Mouse (Mus musculus) left cerebral cortex, adult 18-20 months (tissue): ENCODE data around the gene Trim44. TPM values are rescaled to one million over a fixed set of nuclear protein-coding genes. Genes with fewer than 3 reads are reported as not detected.

Experiments
- DNase-seq, 2 experiments: peaks; one replicate each; pipeline ENCODE4 v3.0.0; 2021 to 2022; ENCODE audit warnings: low spot score in 2 of 2, mixed read lengths in 1 of 2
- total RNA-seq, 2 experiments: library from RNA; stranded (reverse); gene quantifications; 2 replicates each; pipeline ENCODE4 v1.2.3; 2021

Trim44 gene
- total RNA-seq, 2 experiments from 2014 or later, result 186 to 190 TPM

- no peak for DNase-seq
Measured at GRCm38 (mm10) chr2:102365983-102366545, 41.6 kb downstream of the Trim44 start.

GRCm38 (mm10) chr2:102364565-102365200, 42.9 kb downstream of the Trim44 start:
- DNase-seq, result no peak

- DNase-seq, result no peak
Measured at GRCm38 (mm10) chr2:102362896-102363530, 44.6 kb downstream of the Trim44 start.

GRCm38 (mm10) chr2:102362266-102362665, 45.4 kb downstream of the Trim44 start:
- DNase-seq, result no peak

- no peak for DNase-seq
Measured at GRCm38 (mm10) chr2:102356879-102357695, 50.5 kb downstream of the Trim44 start.

GRCm38 (mm10) chr2:102354076-102354475, 53.6 kb downstream of the Trim44 start:
- peak in 1 of 2 experiments; percentile 11 for DNase-seq

- DNase-seq, result no peak
Measured at GRCm38 (mm10) chr2:102341429-102341828, 66.2 kb downstream of the Trim44 start.

- DNase-seq, result no peak
Measured at GRCm38 (mm10) chr2:102336816-102337215, 70.8 kb downstream of the Trim44 start.

GRCm38 (mm10) chr2:102331932-102332331, 75.7 kb downstream of the Trim44 start:
- DNase-seq, result no peak

- no peak for DNase-seq
Measured at GRCm38 (mm10) chr2:102331092-102331491, 76.5 kb downstream of the Trim44 start.

- DNase-seq, result no peak
Measured at GRCm38 (mm10) chr2:102325921-102326320, 81.7 kb downstream of the Trim44 start.

- DNase-seq, result no peak
Measured at GRCm38 (mm10) chr2:102324336-102324735, 83.3 kb downstream of the Trim44 start.

GRCm38 (mm10) chr2:102316540-102316939, 91.1 kb downstream of the Trim44 start:
- DNase-seq, result peak; percentile 58 to 72

- DNase-seq, result no peak
Measured at GRCm38 (mm10) chr2:102315153-102315552, 92.5 kb downstream of the Trim44 start.

GRCm38 (mm10) chr2:102314610-102315009, 93.0 kb downstream of the Trim44 start:
- no peak for DNase-seq

GRCm38 (mm10) chr2:102314068-102314467, 93.6 kb downstream of the Trim44 start:
- DNase-seq, result no peak

- no peak for DNase-seq
Measured at GRCm38 (mm10) chr2:102312903-102313302, 94.7 kb downstream of the Trim44 start.

GRCm38 (mm10) chr2:102303274-102303673, 104.4 kb downstream of the Trim44 start:
- no peak for DNase-seq

GRCm38 (mm10) chr2:102302532-102302931, 105.1 kb downstream of the Trim44 start:
- peak in 1 of 2 experiments; percentile 21 for DNase-seq

- no peak for DNase-seq
Measured at GRCm38 (mm10) chr2:102294827-102295270, 112.8 kb downstream of the Trim44 start.

- DNase-seq, result no peak
Measured at GRCm38 (mm10) chr2:102293181-102293580, 114.4 kb downstream of the Trim44 start.

GRCm38 (mm10) chr2:102292051-102292450, 115.6 kb downstream of the Trim44 start:
- no peak for DNase-seq
